Mouse (Mus musculus) midbrain, postnatal 0 days (tissue): ENCODE measurements at regions not wholly inside any gene's neighbourhood (a gene's known extent, or its start where the extent isn't known, plus 50 kb on each side); places are given as distances from the start of the nearest gene placed in this dataset.

Source experiments
- ATAC-seq: fragments of 200-750 bp; cut with Nextera tagmentation; 2 replicates; pipeline ENCODE4 v1.8.0; 2017; ENCODE audit warnings: moderate number of reproducible peaks, mild to moderate bottlenecking, moderate TSS enrichment, moderate library complexity; ENCODE audit not compliant: low FRiP score
- DNase-seq: peaks from one replicate; pipeline ENCODE4 v3.0.0-alpha.2; 2015; ENCODE audit warnings: low spot score
- H3K27ac ChIP-seq: fragments of 300-500 bp; sonication (generic); 2 replicates; pipeline ENCODE4 v1.5.1; 2014; ENCODE audit warnings: low read depth, mild to moderate bottlenecking, low read length, mixed read lengths
- H3K27me3 ChIP-seq: fragments of 300-500 bp; sonication (generic); 2 replicates; pipeline ENCODE4 v1.6.1; 2014; ENCODE audit warnings: low read length, control low read depth, mixed read lengths; ENCODE audit not compliant: insufficient read depth
- H3K36me3 ChIP-seq: fragments of 300-500 bp; sonication (generic); 2 replicates; pipeline ENCODE4 v1.6.1; 2014; ENCODE audit warnings: low read length, control low read depth, mixed read lengths; ENCODE audit not compliant: insufficient read depth
- H3K4me1 ChIP-seq: fragments of 300-500 bp; sonication (generic); 2 replicates; pipeline ENCODE4 v1.6.1; 2014; ENCODE audit warnings: mild to moderate bottlenecking, control low read depth, antibody characterized with exemption, low read length, mixed read lengths; ENCODE audit not compliant: insufficient read depth
- H3K4me2 ChIP-seq: fragments of 300-500 bp; sonication (generic); 2 replicates; pipeline ENCODE4 v1.6.1; 2014; ENCODE audit warnings: low read depth, mild to moderate bottlenecking, low read length, mixed read lengths; ENCODE audit not compliant: poor library complexity, severe bottlenecking
- H3K4me3 ChIP-seq: fragments of 300-500 bp; sonication (generic); 2 replicates; pipeline ENCODE4 v1.5.1; 2014; ENCODE audit warnings: low read depth, mild to moderate bottlenecking, low read length, moderate library complexity
- H3K9ac ChIP-seq: fragments of 300-500 bp; sonication (generic); replicated peaks from 2 replicates; pipeline ENCODE4 v1.6.1; 2014; ENCODE audit warnings: mild to moderate bottlenecking, low read length, moderate library complexity, mixed read lengths; ENCODE audit not compliant: poor library complexity, severe bottlenecking
- H3K9me3 ChIP-seq: fragments of 300-500 bp; sonication (generic); 2 replicates; pipeline ENCODE4 v1.6.1; 2016; ENCODE audit warnings: low read length, control low read depth
- CTCF ChIP-seq: IDR thresholded peaks from 2 replicates; pipeline ENCODE4 v1.5.1; 2016; ENCODE audit warnings: antibody characterized with exemption, mild to moderate bottlenecking
- WGBS: fragments of 180-500 bp; shearing (Covaris S2); extraction: QIAGEN DNeasy Blood & Tissue Kit; methylation state at CpG from one replicate; pipeline ENCODE4 v1.1.7; 2014; 5-methylcytosine and 5-hydroxymethylcytosine counted together

DNA sequence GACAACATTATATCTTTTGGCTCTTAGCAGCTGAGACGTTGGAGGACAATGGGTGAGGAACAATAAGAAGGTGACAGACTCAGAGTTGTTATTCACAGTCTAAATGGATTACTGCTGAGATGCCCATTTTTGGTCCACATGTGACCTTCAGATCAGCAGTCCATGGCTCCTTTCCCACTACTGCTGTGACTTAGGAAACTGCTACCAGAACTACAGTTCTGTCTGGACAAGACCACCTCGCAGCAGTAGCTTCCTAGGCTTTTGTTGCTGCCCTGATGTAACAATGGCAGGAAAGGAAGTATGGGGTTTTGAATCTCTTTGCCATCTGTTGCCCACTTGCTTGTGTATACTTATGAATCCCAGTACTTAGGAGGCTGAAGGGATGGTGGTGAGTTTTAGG, 135.6 kb upstream of the Pls3 start:
- Histone ChIP-seq H3K4me1 (no peaks in the 10 kb centered on the region), H3K4me2 (no peak overlapping the region), H3K36me3 (no peaks in the 10 kb centered on the region), H3K27ac (no peak overlapping the region), H3K9me3 (no peaks in the 10 kb centered on the region), H3K9ac (no peak overlapping the region), H3K27me3 (no peaks in the 10 kb centered on the region), H3K4me3 (no peak overlapping the region)
- 51% methylated on average over 2 of the region's 2 CpGs for WGBS
- DNase-seq (no peak), ATAC-seq (no peak)
- TF ChIP-seq CTCF: no peak

DNA sequence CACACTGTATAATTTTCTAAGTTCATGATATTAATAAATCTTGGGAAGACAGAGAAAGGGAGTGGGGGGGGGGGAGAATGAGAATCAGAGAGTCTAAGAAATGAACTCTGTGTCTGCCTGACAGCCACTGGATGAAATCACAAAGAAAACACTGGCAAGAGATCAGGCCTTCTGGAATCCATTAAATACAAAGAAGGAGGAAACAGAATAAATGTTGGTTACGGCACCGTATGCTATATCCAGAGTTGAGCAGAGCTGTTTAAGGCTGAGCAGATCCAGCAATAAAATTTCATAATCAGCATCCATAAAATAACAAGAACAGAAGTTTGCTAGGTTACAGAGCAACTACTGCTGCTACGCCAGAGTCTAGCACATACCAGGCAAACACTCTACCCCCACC, 103.6 kb upstream of the Pls3 start:
- Histone ChIP-seq H3K9ac (no peak overlapping the region), H3K4me1 (no peaks in the 10 kb centered on the region), H3K4me2 (no peak overlapping the region), H3K36me3 (no peaks in the 10 kb centered on the region), H3K27me3 (no peaks in the 10 kb centered on the region), H3K27ac (no peak overlapping the region), H3K9me3 (no peaks in the 10 kb centered on the region), H3K4me3 (no peak overlapping the region)
- no peak for TF ChIP-seq CTCF
- WGBS: 61% methylated on average over 3 of the region's 3 CpGs
- ATAC-seq: no peak
- no peak for DNase-seq

DNA sequence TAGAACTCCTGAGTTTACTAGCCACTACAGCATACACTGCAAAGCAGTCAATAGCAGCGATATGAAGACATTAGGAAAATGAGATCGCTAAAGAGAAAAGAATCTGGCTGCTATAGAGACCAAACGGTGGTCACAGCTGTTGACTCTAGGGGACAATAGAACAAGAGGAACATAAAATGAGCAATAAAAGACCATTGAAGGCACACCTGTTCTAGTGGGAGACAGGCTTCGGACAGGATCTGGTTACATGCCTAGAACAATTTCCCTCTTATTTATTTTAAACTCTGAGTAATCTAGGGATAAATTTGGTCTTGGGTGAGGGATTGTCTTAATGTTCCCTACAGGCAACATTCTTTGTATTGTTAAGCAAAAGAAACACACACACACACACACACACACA, 99.7 kb upstream of the Pls3 start:
- no peak overlapping the region for H3K27ac ChIP-seq
- no peaks in the 10 kb centered on the region for H3K4me1 ChIP-seq
- WGBS: 56% methylated on average over 4 of the region's 4 CpGs
- no peak overlapping the region for H3K4me3 ChIP-seq
- H3K9me3 ChIP-seq: no peaks in the 10 kb centered on the region
- H3K4me2 ChIP-seq: no peak overlapping the region
- ATAC-seq (no peak), DNase-seq (no peak)
- H3K36me3 ChIP-seq: no peaks in the 10 kb centered on the region
- H3K9ac ChIP-seq: no peak overlapping the region
- H3K27me3 ChIP-seq: no peaks in the 10 kb centered on the region
- TF ChIP-seq CTCF: no peak

DNA sequence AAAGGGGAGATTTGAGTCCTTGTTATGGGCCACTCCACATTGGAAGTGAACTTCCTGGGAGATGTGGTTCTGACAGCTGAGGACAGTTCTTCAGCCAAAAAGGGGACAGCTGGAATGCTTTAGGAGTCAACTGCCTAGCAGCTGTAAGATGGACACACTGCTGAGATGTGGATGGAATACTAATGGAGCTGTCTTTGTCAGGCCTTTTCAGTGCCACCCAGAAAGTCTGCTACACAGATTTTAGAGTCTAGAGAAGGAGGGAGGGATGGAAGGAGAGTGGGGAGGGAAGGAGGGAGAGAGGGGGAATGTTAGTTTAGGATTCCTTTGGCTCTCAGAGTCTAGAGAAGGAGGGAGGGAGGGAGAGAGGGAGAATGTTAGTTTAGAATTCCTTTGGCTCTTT, 74.7 kb upstream of the Pls3 start:
- no peak for TF ChIP-seq CTCF
- no peaks in the 10 kb centered on the region for H3K9me3 ChIP-seq
- no peak overlapping the region for H3K9ac ChIP-seq
- H3K36me3 ChIP-seq: no peaks in the 10 kb centered on the region
- DNase-seq (peak; percentile 58), ATAC-seq (no peak)
- H3K27ac ChIP-seq: no peak overlapping the region
- no peak overlapping the region for H3K4me3 ChIP-seq
- no peaks in the 10 kb centered on the region for H3K4me1 ChIP-seq
- H3K4me2 ChIP-seq: no peak overlapping the region
- H3K27me3 ChIP-seq: no peaks in the 10 kb centered on the region

DNA sequence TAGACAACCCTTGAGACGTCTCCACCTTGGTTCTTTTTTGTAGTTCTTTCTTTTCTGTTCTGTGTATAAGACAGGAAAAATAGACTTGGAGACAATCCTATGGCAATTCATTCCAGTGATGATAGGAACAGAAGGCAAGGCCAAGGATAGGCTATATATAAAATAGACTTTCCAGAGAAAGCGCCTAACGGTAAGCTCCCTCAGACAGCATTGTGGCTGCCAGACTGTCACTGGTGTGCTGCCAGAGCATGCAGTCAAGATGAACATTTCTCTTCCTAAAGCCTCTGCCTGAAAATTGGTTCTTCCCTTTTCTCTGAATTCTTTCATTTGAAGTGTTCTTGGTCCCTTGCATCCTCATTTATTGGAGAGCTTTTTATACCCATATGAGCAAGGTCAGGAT, 53.9 kb upstream of the Pls3 start:
- 90% methylated on average over 3 of the region's 3 CpGs for WGBS
- no peak for TF ChIP-seq CTCF
- Histone ChIP-seq H3K4me3 (no peak overlapping the region), H3K9me3 (no peaks in the 10 kb centered on the region), H3K4me1 (no peaks in the 10 kb centered on the region), H3K4me2 (no peak overlapping the region), H3K27me3 (no peaks in the 10 kb centered on the region), H3K27ac (no peak overlapping the region), H3K9ac (no peak overlapping the region), H3K36me3 (no peaks in the 10 kb centered on the region)
- ATAC-seq (no peak), DNase-seq (no peak)
